Mouse (Mus musculus) c-Kit-positive CD71-positive TER-119-positive erythroid progenitor cells, embryonic 14.5 days (primary cell): ENCODE results near the gene Agtrap.
"Not testable (repeated sequence)": the region's sequence is repeated elsewhere in the genome, so short reads cannot be mapped to it uniquely, and the experiment has no call there.

Source experiments
- DNase-seq: peaks from one replicate; pipeline ENCODE4 v3.0.0-alpha.2; 2013; ENCODE audit warnings: low spot score

Gene Agtrap

GRCm38 (mm10) chr4:148087907-148088527 lies at the start of gene Agtrap:
TSS of gene Agtrap (minus strand) at chr4:148088031.
- peak; percentile 79 for DNase-seq

GRCm38 (mm10) chr4:148137503-148137902 lies 49.7 kb upstream of the Agtrap start:
- no peak for DNase-seq

DNA sequence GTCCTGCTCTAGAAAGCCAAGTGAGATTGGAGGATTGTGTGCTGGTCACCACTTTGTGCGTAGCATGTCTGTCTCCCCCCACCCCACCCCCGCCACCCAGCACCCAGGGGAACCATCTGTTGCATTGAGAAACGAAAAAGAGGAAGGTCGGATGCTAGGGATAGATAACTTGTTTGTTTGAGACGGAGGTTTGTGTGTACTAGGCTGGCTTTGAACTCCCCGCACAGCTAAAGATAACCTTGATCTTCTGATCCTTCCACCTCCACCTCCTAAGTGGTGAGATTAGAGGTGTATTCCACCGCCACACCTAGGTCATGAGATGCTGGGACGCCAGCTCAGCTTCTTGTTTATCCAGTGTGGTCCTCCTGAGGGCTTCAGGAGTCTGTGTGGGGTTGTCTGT lies 47.2 kb upstream of the Agtrap start:
- no peak for DNase-seq

DNA sequence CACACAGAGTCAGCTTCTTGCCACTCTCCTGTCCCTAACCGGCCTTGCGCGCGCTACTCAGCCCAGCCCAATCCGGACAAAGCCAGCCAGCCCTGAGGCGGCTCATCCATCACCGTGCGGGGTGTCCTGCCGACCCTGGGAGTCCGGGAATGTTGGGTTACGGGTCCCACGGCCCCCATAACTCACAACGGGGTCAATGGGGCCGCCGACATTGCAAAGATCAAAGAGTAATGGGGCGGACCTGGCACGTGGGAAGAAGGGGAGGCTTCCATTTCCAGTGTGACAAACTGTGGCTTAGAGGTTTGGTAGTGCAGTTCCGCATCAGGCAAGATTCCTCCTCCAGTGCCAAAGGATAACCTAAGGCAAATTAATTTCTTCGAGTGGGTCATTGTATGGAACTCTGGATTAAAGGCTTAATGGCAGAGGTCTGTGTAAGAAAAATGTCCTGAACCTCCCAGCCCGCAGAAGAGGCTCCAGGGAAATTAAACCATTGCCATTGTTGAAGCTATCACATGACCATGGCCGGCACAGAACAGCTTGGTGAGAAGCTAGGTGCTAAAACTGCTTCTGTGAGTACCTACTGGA lies 43.8 kb upstream of the Agtrap start:
- no peak for DNase-seq

- no peak for DNase-seq
These were observed 43.0 kb upstream of the Agtrap start, which contains the start of gene Draxin for GRCm38 (mm10) chr4:148130561-148131413. TSS of gene Draxin (minus strand) at chr4:148130698.

- no peak for DNase-seq
These were observed 42.3 kb upstream of the Agtrap start, which contains the start of gene Mad2l2 for GRCm38 (mm10) chr4:148130133-148130532. TSS of gene Mad2l2 (plus strand) at chr4:148130384.

DNA sequence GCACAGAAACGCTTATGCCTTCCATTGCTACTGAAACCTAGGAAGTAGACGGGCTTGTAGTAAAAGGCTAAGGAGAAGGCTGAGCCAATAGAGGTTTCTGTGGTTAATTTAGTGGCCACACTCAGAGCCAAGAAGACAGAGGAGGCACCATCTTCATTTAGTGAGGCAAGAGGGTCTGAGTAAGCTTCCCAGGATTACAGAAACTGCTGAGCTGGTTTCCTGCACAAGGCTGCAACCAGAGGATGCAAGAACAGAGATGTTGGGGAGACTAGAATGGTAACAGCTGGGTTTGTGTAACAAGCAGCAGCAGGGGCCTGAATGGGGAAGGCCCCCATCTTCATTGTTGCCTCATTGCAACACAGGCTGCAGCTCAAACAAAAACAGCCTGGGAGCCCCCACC lies 40.8 kb upstream of the Agtrap start:
- DNase-seq: no peak

GRCm38 (mm10) chr4:148128241-148128640 lies 40.4 kb upstream of the Agtrap start:
- no peak for DNase-seq

DNA sequence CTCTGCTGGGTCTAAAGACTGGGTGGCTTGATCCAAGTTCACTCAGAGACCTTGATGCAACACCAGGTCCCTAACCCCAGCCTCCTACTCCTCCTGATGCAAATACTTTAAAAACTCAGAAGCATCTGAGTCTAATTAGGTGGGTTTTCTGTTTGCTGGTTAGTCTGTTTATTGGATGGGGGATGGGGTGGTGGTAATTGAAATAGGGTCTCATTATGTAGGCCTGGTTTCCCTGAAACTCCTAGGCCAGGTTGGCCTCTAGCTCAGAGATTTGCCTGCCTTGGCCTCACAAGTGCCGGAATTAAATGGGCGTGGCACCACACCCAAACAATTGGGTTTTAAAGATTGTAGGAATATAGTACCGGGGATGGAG lies 34.8 kb upstream of the Agtrap start:
- no peak for DNase-seq

- DNase-seq: no peak
These were observed 34.3 kb upstream of the Agtrap start for GRCm38 (mm10) chr4:148121982-148122693.

DNA sequence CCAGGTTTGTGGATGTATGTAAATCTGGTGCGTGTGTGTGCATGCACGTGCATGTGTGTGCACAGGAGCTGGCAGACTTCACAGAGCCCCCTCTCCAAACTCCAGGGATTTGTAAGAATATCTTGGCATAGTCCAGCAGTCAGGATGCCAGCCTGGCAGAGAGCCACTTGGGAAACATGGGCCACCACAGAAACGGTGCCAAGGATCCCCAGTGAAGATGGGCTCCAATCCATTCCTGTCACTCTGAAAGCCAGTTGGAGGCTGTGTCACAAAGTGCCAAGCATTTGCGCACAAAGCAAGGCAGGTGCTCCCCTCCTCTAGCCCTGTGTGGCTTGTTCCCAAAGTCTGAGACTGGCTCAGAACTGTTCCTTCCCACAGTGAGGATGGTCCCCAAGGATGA lies 33.5 kb upstream of the Agtrap start:
- DNase-seq: no peak

GRCm38 (mm10) chr4:148120555-148120954 lies 32.7 kb upstream of the Agtrap start:
- DNase-seq: no peak

DNA sequence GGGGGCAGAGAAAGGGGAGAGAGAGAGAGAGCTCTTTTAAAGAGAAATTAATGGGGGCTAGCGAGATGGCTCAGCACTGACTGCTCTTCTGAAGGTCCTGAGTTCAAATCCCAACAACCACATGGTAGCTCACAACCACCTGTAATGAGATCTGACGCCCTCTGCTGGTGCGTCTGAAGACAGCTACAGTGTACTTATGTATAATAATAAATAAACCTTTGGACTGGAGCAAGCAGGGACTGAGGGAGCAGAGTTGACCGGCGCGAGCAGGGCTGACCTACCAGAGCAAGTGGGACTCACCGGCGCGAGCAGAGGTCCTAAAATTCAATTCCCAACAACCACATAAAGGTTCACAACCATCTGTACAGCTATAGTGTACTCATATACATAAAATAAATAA lies 31.7 kb upstream of the Agtrap start:
- DNase-seq: not testable (repeated sequence)

- DNase-seq: no peak
These were observed 29.6 kb upstream of the Agtrap start for GRCm38 (mm10) chr4:148117392-148117791.

DNA sequence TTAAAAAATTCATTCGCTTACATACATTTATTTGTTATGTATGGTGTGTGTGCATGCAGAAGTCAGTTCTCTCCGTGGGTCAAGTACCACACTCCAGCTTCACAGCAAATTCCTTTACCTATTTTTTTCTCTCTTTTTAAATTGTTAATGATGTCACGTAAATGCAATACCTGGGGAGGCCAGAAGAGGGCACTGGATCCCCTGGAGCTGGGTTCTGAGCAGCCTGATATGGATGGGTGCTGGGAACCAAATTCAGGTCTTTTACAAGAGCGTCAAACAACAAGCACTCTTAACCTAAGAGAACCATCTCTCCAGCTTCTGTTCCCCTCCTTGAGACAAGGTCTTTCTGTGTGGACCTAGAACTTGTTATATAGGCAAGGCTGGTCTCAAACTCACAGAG lies 28.8 kb upstream of the Agtrap start:
- no peak for DNase-seq

GRCm38 (mm10) chr4:148115467-148115866 lies 27.6 kb upstream of the Agtrap start:
- no peak for DNase-seq

DNA sequence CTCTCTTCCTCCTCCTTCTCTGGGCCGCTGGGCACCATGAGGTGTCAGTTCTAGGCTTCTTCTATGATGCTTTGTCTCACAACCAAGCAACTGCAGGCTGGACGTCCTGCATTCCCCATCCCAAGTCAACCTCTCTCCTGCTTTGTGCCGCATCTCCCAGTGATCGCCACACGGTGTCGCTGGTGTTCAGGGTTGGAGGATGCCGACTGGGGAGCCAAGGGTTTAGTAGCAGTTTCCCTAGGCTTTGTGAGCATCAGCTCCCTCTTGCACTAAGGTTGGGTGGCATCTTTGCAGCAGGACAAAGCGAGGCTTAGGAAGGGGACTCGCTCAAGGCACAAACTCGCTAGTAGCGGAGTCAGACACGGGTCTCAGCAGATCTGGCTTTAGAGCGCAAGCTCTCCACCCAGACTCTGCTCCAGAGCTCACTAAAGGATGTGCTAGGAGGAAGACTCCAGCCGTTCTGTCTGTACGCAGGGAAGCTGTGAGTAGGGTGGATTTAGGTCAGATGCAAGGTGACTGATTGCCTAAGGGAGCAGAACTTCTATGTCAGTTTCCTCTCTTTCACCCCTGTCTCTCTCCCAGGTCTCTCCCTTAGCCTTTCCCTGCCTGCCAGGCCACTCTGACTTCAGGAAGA lies 27.0 kb upstream of the Agtrap start:
- DNase-seq: peak; percentile 67

GRCm38 (mm10) chr4:148112519-148112918 lies 24.7 kb upstream of the Agtrap start:
- no peak for DNase-seq

GRCm38 (mm10) chr4:148109215-148109614 lies 21.4 kb upstream of the Agtrap start:
- DNase-seq: no peak

GRCm38 (mm10) chr4:148108565-148109100 lies 20.8 kb upstream of the Agtrap start:
- no peak for DNase-seq

DNA sequence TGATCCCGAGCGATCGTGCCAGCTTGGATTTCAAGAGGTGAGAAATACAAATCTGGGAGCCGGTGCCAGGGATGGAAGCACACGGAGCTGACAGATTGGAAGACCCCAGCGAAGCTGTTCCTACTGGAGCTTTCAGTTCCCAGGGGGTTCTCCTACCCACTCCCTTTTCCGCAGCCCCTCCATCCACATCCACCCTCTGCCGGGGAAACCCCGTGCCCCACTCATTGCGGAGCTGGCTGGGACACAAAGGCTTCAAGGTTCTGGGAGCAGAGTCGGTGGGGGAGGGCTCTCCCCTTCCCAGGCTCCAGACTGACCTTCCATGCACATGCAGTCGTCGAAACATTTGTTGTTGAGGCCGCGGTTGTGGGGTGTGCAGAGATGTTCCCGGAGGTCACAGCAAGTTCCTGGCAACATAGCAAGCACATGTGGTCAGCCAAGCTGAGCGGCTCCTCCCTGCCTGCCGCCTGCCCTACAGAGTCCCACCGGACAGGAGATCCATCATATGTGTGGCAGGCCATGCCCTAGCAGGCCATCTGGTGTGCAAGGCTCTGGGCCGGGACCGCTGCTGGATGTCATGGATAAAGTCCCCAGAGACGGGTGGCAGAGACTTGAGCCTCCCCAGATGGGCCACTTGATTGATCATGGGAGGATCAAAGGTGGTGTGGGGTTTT lies 19.9 kb upstream of the Agtrap start:
- no peak for DNase-seq
